Mouse (Mus musculus): Measurements from ENCODE around the gene Cbwd1.

GRCm38 (mm10) chr19:24937084-24937483 lies 24.3 kb downstream of the Cbwd1 start:
- TF ChIP-seq CTCF (IDR thresholded peaks at IDR 0.05; ENCODE audit: borderline replicate concordance, control insufficient read depth, extremely low read depth, insufficient read depth, low read length, poor library complexity), result no peak
- TF ChIP-seq POLR2A (IDR thresholded peaks at IDR 0.05; ENCODE audit: control insufficient read depth, extremely low read depth, insufficient read depth, low read length, poor library complexity), result no peak
